Mouse (Mus musculus) lung, embryonic 15.5 days (tissue): ENCODE data around the gene Wnt5b. TPM values are rescaled to one million over a fixed set of nuclear protein-coding genes. Genes with fewer than 3 reads are reported as not detected.

ENCODE experiments used
- ATAC-seq: fragments of 200-750 bp; cut with Nextera tagmentation; 2 replicates; pipeline ENCODE4 v1.8.0; 2017; ENCODE audit warnings: moderate number of reproducible peaks, borderline replicate concordance; ENCODE audit not compliant: low FRiP score, low TSS enrichment; ENCODE audit errors: extremely low read depth
- H3K27ac ChIP-seq: fragments of 300-500 bp; sonication (generic); 2 replicates; pipeline ENCODE4 v1.5.1; 2015; ENCODE audit warnings: moderate library complexity, mild to moderate bottlenecking, inconsistent platforms
- H3K27me3 ChIP-seq: fragments of 300-500 bp; sonication (generic); 2 replicates; pipeline ENCODE4 v1.6.1; 2015; ENCODE audit warnings: inconsistent platforms
- H3K36me3 ChIP-seq: fragments of 300-500 bp; sonication (generic); 2 replicates; pipeline ENCODE4 v1.6.1; 2015; ENCODE audit warnings: inconsistent platforms
- H3K4me1 ChIP-seq: fragments of 300-500 bp; sonication (generic); 2 replicates; pipeline ENCODE4 v1.6.1; 2015; ENCODE audit warnings: inconsistent platforms
- H3K4me2 ChIP-seq: fragments of 300-500 bp; sonication (generic); 2 replicates; pipeline ENCODE4 v1.6.1; 2015; ENCODE audit warnings: inconsistent platforms, mild to moderate bottlenecking, moderate library complexity
- H3K4me3 ChIP-seq: fragments of 300-500 bp; sonication (generic); 2 replicates; pipeline ENCODE4 v1.5.1; 2015; ENCODE audit warnings: mild to moderate bottlenecking, inconsistent platforms
- H3K9ac ChIP-seq: fragments of 300-500 bp; sonication (generic); 2 replicates; pipeline ENCODE4 v1.6.1; 2015; ENCODE audit warnings: inconsistent platforms
- H3K9me3 ChIP-seq: fragments of 300-500 bp; sonication (generic); 2 replicates; pipeline ENCODE4 v1.6.1; 2016; ENCODE audit warnings: inconsistent platforms
- WGBS: fragments of 180-500 bp; shearing (Covaris S2); methylation state at CpG from one replicate; pipeline ENCODE4 v1.1.7; 2015; 5-methylcytosine and 5-hydroxymethylcytosine counted together
- polyA plus RNA-seq: library from polyadenylated mRNA; unstranded; fragments of >200 nt; fragmentation: Nextera tagmentation; extraction: Ambion mirVana; gene quantifications from 2 replicates; pipeline ENCODE4 v1.2.1, GENCODE M21; 2015

The Wnt5b gene
- polyA plus RNA-seq, 1 experiment from 2014 or later: 7.7 TPM

DNA sequence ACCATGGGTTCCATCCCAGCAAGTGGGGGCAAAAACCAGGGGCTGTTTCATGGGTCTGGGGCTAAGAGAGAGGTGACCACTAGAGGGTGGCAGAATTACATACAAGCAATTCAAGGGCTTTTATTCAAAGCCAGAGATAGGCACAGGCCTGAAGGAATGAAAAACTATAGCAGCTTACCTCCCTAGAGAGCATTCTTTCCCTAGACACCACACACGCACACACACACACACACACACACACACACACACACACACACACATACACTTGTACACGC lies 76.4 kb downstream of the Wnt5b start:
- Histone ChIP-seq H3K27me3 (no peaks in the 10 kb centered on the region), H3K4me3 (no peak overlapping the region), H3K4me1 (no peaks in the 10 kb centered on the region), H3K27ac (no peak overlapping the region), H3K4me2 (no peak overlapping the region), H3K36me3 (no peaks in the 10 kb centered on the region), H3K9ac (no peak overlapping the region), H3K9me3 (no peaks in the 10 kb centered on the region)
- ATAC-seq: no peak
- 76% methylated on average over 2 of the region's 2 CpGs for WGBS

DNA sequence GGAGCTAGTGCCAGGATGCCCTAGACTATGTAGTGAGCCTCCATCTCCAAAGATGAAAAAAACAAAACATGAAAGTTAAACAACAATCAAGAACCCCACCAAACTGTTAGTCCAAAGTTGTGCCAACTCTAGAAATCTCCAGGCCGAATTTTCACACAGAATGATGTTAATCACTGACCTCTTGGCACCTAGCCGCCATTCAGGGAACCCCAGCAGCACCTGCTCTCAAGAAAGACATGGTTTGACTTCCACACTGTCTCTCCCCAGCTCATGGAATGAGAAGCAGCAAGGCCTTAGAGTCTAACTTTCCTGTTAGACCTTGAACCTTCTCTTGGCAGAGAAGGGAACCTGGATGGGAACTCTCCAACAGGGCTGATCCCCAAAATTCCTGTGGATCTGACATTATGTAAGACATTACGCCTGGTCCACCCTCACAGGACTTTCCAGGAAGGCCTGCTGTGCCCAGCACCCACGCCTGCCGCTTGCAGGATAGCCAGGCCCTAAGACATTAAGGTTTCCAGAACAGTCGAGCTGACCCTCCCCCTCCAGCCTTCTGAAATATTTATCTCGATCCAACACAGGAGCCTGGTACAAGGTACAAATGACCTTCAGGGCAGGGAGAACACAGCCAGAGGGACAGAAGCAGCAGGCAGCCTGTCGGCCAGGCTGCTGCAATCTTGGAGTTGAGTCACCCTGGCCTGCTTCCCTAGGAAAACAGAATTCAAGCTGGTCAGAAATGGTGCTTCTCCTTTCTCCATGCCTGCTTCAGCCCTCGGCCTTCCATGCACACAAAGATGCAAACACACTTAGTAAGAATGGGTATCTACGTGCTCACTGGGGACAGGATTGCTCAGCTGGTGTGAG lies 77.0 kb downstream of the Wnt5b start:
- Histone ChIP-seq H3K9ac (no peak overlapping the region), H3K27ac (no peak overlapping the region), H3K9me3 (no peaks in the 10 kb centered on the region), H3K4me3 (no peak overlapping the region), H3K4me2 (no peak overlapping the region), H3K27me3 (no peaks in the 10 kb centered on the region), H3K36me3 (no peaks in the 10 kb centered on the region), H3K4me1 (no peaks in the 10 kb centered on the region)
- WGBS: 54% methylated on average over 10 of the region's 10 CpGs
- ATAC-seq: no peak

- H3K4me2 ChIP-seq: no peak overlapping the region
These were observed 78.0 kb downstream of the Wnt5b start for GRCm38 (mm10) chr6:119466161-119466560.

DNA sequence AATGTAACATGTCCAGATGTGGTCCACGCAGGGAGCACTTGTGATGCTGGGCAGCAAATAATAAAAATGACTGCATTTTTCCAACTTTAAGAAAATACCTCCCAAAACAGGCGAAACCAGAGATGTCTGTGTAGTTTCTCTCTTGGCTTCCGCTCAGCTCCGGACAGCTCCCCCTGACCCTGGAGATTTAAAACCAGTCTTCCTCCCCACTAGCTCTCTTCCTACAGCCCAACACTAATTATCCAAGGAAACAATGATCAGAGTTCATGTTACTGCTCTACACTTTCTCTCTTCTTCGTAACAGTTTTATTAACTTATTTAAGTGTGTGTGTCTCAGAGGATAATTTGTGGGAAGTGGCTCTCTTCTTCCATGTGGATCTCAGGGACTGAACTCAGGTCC lies 83.8 kb downstream of the Wnt5b start:
- 71% methylated on average over 5 of the region's 5 CpGs for WGBS
- no peak overlapping the region for H3K9ac ChIP-seq
- H3K4me1 ChIP-seq: no peaks in the 10 kb centered on the region
- no peaks in the 10 kb centered on the region for H3K9me3 ChIP-seq
- H3K4me2 ChIP-seq: no peak overlapping the region
- no peak overlapping the region for H3K27ac ChIP-seq
- H3K4me3 ChIP-seq: no peak overlapping the region
- H3K36me3 ChIP-seq: no peaks in the 10 kb centered on the region
- no peaks in the 10 kb centered on the region for H3K27me3 ChIP-seq
- ATAC-seq: no peak

More at GRCm38 (mm10) chr6:119466161-119466560, 78.0 kb downstream of the Wnt5b start:
- no peak for ATAC-seq
- H3K27me3 ChIP-seq: no peaks in the 10 kb centered on the region
- H3K9me3 ChIP-seq: no peaks in the 10 kb centered on the region
- H3K4me1 ChIP-seq: no peaks in the 10 kb centered on the region
- H3K27ac ChIP-seq: no peak overlapping the region
- WGBS: 82% methylated on average over 1 of the region's 1 CpGs
- H3K36me3 ChIP-seq: no peaks in the 10 kb centered on the region
- H3K4me3 ChIP-seq: no peak overlapping the region
- no peak overlapping the region for H3K9ac ChIP-seq

DNA sequence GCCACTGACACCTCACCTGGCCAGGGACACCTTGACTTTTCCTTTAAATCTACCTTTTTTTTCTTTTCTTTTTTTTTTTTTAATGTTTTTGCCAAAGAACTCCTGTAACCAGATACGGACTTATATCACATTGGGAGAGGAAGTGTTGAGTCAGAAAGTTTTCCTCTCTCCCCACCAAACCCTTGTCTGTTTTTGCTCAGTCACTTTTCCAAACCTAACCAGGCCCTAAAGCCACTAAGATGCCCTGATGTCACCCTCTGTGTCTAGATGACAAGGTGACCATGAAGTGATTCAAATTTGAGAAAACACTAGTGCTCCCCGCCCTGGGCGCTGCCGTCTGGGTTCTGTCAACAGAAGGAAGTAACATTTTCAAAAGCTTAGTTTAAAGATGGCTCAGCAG lies 85.1 kb downstream of the Wnt5b start:
- 49% methylated on average over 4 of the region's 4 CpGs for WGBS

DNA sequence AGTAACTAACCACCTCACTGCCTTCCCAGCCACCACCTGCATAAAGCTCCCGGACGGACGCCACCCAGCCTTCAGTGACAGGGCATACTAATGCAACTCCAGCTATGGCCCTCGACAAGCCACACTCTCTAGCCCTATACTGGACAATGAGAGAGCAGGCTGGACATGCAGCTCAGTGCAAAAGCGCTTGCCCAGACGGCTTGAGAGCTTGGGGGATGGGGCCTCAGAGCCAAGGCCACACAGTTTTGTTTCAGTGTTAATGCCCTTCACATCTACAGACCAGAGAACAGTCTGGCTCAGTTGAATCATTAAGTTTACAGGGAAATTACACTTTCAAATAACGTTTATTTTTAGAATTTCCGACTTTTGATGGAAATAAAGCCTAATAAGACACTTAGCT lies 86.0 kb downstream of the Wnt5b start:
- H3K4me3 ChIP-seq: no peak overlapping the region
- no peaks in the 10 kb centered on the region for H3K9me3 ChIP-seq
- H3K27ac ChIP-seq: no peak overlapping the region
- no peaks in the 10 kb centered on the region for H3K27me3 ChIP-seq
- H3K36me3 ChIP-seq: no peaks in the 10 kb centered on the region
- no peak overlapping the region for H3K9ac ChIP-seq
- H3K4me1 ChIP-seq: no peaks in the 10 kb centered on the region
- 62% methylated on average over 8 of the region's 8 CpGs for WGBS
- ATAC-seq: no peak
- no peak overlapping the region for H3K4me2 ChIP-seq

More for the DNA sequence above, 85.1 kb downstream of the Wnt5b start:
- Histone ChIP-seq H3K9ac (no peak overlapping the region), H3K4me2 (no peak overlapping the region), H3K9me3 (no peaks in the 10 kb centered on the region), H3K4me3 (no peak overlapping the region), H3K27me3 (no peaks in the 10 kb centered on the region), H3K4me1 (no peaks in the 10 kb centered on the region), H3K36me3 (no peaks in the 10 kb centered on the region), H3K27ac (no peak overlapping the region)
- no peak for ATAC-seq

GRCm38 (mm10) chr6:119451981-119452499 lies 92.1 kb downstream of the Wnt5b start:
- H3K4me2 ChIP-seq: peak overlapping the region; percentile 78
- H3K27me3 ChIP-seq: no peaks in the 10 kb centered on the region
- peaks cover 45% of the 10 kb centered on the region for H3K4me1 ChIP-seq
- peak overlapping the region; percentile 43 for H3K4me3 ChIP-seq
- under 1% methylated on average over 15 of the region's 15 CpGs for WGBS
- H3K36me3 ChIP-seq: no peaks in the 10 kb centered on the region
- H3K27ac ChIP-seq: peak overlapping the region; percentile 67
- H3K9me3 ChIP-seq: no peaks in the 10 kb centered on the region
- ATAC-seq: peak; percentile 44; the same call in 1 of the 2 replicates
- peak overlapping the region; percentile 27 for H3K9ac ChIP-seq

DNA sequence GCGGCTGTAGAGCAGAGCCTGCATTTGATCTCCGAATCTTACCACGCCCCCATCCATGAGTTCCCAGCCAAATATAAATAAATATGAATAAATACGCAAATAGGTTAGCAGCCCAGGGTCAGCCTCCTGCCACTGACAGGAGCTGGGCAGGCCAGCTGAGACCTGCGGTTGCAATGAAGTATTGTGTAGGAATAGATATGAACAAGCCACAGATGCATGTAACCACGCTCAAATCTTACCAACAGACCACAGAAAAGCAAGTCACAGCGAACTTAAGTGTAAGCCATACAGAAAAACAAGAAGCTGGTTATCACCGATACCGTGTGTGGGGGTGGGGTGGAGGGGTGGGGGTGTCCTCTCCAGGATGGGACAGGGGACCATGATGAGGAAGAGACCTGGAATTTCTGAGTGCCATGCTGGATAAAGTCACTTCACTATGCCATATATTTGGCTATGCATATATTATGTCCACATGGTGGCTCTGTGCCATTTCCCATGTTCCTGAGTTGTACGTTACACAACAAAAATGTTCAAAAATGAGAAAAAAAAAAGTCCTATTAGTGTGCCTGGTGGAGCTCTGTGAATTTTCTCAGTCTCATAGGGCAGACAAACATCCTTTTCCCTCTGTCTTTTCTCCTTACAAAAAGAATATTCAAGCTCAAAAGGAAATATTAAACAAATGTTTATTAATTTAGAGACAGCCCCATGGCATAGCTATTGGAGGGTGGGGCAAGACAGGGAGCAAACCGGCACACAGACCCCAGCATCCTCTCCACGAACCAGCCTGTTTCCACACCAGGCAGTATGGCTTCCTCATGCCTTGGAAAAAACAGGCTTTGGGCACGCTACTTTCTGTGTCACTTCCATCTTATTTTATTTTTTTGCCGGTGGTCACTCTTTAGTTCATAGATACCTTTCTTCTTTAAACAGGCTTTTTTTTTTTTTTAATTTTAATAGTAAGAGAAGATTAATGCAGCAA lies 92.9 kb downstream of the Wnt5b start:
- 23% methylated on average over 14 of the region's 14 CpGs for WGBS

DNA sequence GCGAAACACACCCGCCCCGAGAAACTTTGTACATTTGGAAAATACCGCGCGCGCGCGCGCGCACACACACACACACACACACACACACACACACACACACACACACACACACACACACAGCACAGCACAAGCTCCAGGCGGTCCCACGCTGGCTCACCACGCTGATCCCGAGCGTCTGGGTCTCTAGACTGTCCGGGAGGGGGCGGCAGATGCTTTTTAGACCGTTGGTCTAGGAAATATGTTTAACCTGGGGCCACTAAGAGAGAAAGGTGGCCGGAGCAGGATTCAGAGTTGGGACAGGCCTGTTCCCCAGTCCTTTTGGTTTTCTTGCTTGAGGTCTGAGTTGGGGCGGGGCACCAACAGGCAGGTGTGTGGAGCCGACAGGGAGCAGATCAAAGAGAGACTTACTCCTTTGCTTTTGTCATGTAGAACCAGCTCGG lies 95.1 kb downstream of the Wnt5b start:
- Histone ChIP-seq H3K4me3 (peak overlapping the region; percentile 33), H3K4me1 (peaks cover 47% of the 10 kb centered on the region), H3K27ac (no peak overlapping the region), H3K27me3 (no peaks in the 10 kb centered on the region), H3K9me3 (no peaks in the 10 kb centered on the region), H3K9ac (peak overlapping the region; percentile 27), H3K36me3 (no peaks in the 10 kb centered on the region), H3K4me2 (peak overlapping the region; percentile 71)
- 3% methylated on average over 15 of the region's 23 CpGs for WGBS
- ATAC-seq: no peak

More for the DNA sequence above, 92.9 kb downstream of the Wnt5b start:
- Histone ChIP-seq H3K36me3 (no peaks in the 10 kb centered on the region), H3K9me3 (no peaks in the 10 kb centered on the region), H3K4me2 (peak overlapping the region; percentile 78), H3K27me3 (no peaks in the 10 kb centered on the region), H3K9ac (no peak overlapping the region), H3K4me3 (peak overlapping the region; percentile 43), H3K27ac (0 out of 2 replicates have a peak overlapping the region, but pooled peaks have one; percentile 67), H3K4me1 (peaks cover 45% of the 10 kb centered on the region)
- ATAC-seq: no peak

DNA sequence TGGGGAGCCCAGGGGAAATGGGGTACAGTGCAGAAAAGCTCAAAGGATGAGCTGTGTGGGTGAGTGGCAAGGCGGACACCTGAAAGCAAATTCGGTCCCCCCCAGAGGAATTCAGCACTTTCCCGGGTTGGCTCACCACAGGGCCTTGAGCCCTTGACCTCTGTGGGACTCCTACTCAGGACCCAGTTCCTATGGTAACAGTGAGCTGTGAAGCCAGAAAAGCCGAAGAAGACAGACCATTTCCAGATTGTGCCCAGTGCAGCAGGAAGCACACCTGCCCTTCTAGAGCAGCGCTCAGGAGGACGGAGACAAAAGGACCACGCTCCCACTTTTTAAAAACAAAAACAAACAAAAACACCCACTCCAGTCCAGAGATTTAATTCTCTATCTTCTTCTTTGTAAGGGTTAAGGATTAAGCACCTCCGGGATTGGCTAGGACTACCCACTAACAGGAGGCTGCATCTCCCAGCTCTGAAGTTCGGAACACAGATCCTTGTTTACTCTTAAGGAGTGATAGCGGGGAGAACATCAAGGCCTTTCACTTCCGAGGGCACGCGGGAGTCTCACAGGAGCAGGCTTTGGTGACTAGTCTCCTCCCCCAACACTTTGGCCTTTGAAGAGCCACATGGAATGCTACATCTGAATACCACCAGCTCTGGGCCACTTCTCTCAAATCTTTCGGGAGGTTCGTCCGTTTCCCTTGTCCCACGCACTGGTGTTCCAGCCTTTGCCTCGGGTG lies 95.7 kb downstream of the Wnt5b start:
- H3K9ac ChIP-seq: peak overlapping the region; percentile 27
- peak overlapping the region; percentile 71 for H3K4me2 ChIP-seq
- H3K36me3 ChIP-seq: no peaks in the 10 kb centered on the region
- H3K9me3 ChIP-seq: no peaks in the 10 kb centered on the region
- H3K4me3 ChIP-seq: peak overlapping the region; percentile 33
- 7% methylated on average over 18 of the region's 18 CpGs for WGBS
- H3K27me3 ChIP-seq: no peaks in the 10 kb centered on the region
- H3K27ac ChIP-seq: no peak overlapping the region
- peaks cover 53% of the 10 kb centered on the region for H3K4me1 ChIP-seq
- ATAC-seq: no peak
